Mouse (Mus musculus) liver, embryonic 16.5 days (tissue): ENCODE data around the gene Ank. TPM values are rescaled to one million over a fixed set of nuclear protein-coding genes. Genes with fewer than 3 reads are reported as not detected.

Experiments used
- ATAC-seq: fragments of 200-750 bp; cut with Nextera tagmentation; 2 replicates; pipeline ENCODE4 v1.8.0; 2017; ENCODE audit warnings: low read depth, mild to moderate bottlenecking, moderate number of reproducible peaks, moderate library complexity
- H3K27ac ChIP-seq: fragments of 300-500 bp; sonication (generic); 2 replicates; pipeline ENCODE4 v1.5.1; 2014; ENCODE audit warnings: mild to moderate bottlenecking, low read length
- H3K27me3 ChIP-seq: fragments of 300-500 bp; sonication (generic); 2 replicates; pipeline ENCODE4 v1.6.1; 2014; ENCODE audit warnings: low read depth, low read length, mixed read lengths; ENCODE audit not compliant: control insufficient read depth, insufficient read depth
- H3K36me3 ChIP-seq: fragments of 300-500 bp; sonication (generic); 2 replicates; pipeline ENCODE4 v1.6.1; 2014; ENCODE audit warnings: mild to moderate bottlenecking; ENCODE audit not compliant: control insufficient read depth, insufficient read depth
- H3K4me1 ChIP-seq: fragments of 300-500 bp; sonication (generic); 2 replicates; pipeline ENCODE4 v1.6.1; 2014; ENCODE audit warnings: low read depth, low read length, mixed read lengths; ENCODE audit not compliant: control insufficient read depth
- H3K4me2 ChIP-seq: fragments of 300-500 bp; sonication (generic); 2 replicates; pipeline ENCODE4 v1.6.1; 2014; ENCODE audit warnings: low read depth, low read length, mixed read lengths
- H3K4me3 ChIP-seq: fragments of 300-500 bp; sonication (generic); 2 replicates; pipeline ENCODE4 v1.5.1; 2014; ENCODE audit warnings: low read depth, mild to moderate bottlenecking, low read length
- H3K9ac ChIP-seq: fragments of 300-500 bp; sonication (generic); 2 replicates; pipeline ENCODE4 v1.6.1; 2014; ENCODE audit warnings: low read depth, low read length
- H3K9me3 ChIP-seq: fragments of 300-500 bp; sonication (generic); replicated peaks from 2 replicates; pipeline ENCODE4 v1.6.1; 2016; ENCODE audit warnings: low read length; ENCODE audit not compliant: control insufficient read depth
- whole genome bisulfite sequencing: fragments of 180-500 bp; shearing (Covaris S2); extraction: QIAGEN DNeasy Blood & Tissue Kit; methylation state at CpG from one replicate; pipeline ENCODE4 v1.1.7; 2014; ENCODE audit not compliant: insufficient replicate concordance; 5-methylcytosine and 5-hydroxymethylcytosine counted together
- polyA plus RNA-seq: library from polyadenylated mRNA; unstranded; fragments of >200 nt; fragmentation: Nextera tagmentation; extraction: Ambion mirVana; gene quantifications from 2 replicates; pipeline ENCODE4 v1.2.1, GENCODE M21; 2015

The Ank gene
- polyA plus RNA-seq, 1 experiment from 2014 or later, result 6.6 TPM

DNA sequence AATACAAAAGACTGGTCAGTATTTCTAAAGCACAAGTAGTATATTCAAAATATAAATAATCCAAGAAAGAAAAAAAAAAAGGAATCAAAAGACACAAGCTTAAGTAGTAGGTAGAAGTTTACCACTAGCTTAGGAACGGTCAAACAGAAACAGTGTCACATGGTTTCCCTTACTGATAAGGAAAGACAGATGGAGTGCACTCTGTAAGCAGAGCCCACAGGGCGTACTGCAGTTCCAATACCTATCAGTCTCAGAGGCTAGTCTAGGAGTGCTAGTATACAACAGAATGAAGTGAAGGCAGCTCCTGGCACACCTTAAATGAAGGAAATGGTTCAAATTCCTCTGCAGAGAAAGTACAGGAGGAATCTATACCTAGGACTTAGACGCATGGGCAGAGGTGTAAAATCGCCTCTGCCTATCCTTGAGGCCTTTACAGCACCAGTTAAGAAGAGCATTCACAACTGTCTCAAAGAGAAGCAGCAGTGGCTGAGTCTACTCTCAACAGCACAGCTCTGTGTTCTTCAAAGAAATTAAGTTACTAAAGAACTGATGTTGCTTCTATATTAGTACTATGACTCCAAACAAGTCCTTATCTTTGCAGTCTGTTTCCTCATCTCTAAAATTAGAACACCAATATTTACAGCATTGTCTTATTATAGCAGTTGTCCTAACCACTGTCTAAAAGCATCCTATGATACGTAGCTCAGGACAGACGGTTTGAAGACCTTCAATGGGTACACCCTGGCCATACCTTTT, 152.5 kb downstream of the Ank start:
- H3K9ac ChIP-seq, result no peak overlapping the region
- no peaks in the 10 kb centered on the region for H3K27me3 ChIP-seq
- peaks cover 10% of the 10 kb centered on the region for H3K36me3 ChIP-seq
- WGBS, result 30% methylated on average over 6 of the region's 6 CpGs
- peaks cover 9% of the 10 kb centered on the region for H3K4me1 ChIP-seq
- H3K27ac ChIP-seq, result peak overlapping the region; percentile 7; the same call in 1 of the 2 replicates
- H3K4me2 ChIP-seq, result no peak overlapping the region; the same call in 1 of the 2 replicates
- H3K4me3 ChIP-seq, result no peak overlapping the region
- H3K9me3 ChIP-seq, result no peaks in the 10 kb centered on the region
- ATAC-seq, result peak; percentile 84

DNA sequence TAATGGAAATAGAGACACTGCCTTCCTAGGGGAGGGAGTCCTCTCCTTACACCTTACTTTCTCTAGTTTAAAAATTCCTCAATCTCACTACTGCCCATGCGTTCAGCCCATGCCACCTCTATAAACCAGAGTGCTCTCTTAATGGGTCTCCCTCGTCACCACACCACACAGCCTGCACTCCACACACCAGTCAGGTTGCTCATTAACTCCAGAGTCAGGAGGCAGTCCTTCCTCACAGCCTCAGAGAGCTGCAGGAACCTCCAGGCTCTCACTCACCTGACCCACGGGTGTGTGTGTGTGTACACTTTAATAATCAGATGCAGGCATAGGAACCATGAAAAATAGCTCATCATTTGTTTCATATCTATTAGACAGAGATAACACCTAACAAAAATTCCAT, 153.2 kb downstream of the Ank start:
- 54% methylated on average over 3 of the region's 3 CpGs for WGBS
- H3K4me3 ChIP-seq, result no peak overlapping the region
- H3K9me3 ChIP-seq, result no peaks in the 10 kb centered on the region
- peak; percentile 73 for ATAC-seq
- H3K9ac ChIP-seq, result no peak overlapping the region
- H3K4me1 ChIP-seq, result peaks cover 14% of the 10 kb centered on the region
- H3K27me3 ChIP-seq, result no peaks in the 10 kb centered on the region
- H3K27ac ChIP-seq, result peak overlapping the region; percentile 7; the same call in 1 of the 2 replicates
- H3K4me2 ChIP-seq, result no peak overlapping the region
- H3K36me3 ChIP-seq, result peaks cover 10% of the 10 kb centered on the region

DNA sequence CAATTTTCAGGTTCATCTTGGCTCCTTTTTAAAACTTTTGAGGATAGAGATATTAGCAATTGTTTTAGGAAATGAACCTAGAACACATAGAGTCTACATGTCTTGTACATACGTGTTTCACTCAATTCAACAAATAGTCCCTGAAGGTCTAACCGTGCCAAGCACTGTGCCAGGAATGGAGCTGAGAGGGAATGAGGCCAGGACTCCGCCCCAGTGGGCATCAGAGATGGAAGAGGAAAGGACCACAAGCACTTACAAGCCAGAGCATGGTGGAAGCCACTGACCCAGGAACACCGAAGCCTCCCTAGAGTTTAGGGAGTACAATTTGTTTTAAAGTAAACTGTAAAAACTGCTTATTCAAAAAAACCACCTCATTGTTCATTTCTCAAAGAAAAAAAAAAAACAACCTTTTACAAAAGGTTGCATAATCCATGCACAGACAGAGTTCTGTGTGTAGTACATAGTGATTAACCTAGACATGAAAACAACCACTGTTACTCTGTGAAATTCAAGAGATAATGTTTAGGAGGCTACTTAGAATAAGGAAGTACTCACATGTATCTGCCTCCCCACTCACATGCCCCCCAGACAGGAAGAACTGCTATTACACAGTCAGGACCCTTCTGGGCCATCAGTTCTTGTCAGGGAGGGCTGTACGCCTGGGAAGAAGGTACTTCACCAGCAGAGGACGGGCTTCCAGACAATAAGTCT, 154.2 kb downstream of the Ank start:
- Histone ChIP-seq H3K27me3 (no peaks in the 10 kb centered on the region), H3K36me3 (peaks cover 6% of the 10 kb centered on the region), H3K27ac (no peak overlapping the region), H3K9ac (no peak overlapping the region), H3K4me1 (peaks cover 19% of the 10 kb centered on the region), H3K4me2 (no peak overlapping the region), H3K4me3 (no peak overlapping the region), H3K9me3 (no peaks in the 10 kb centered on the region)
- no peak for ATAC-seq
- 69% methylated on average over 6 of the region's 6 CpGs for WGBS

DNA sequence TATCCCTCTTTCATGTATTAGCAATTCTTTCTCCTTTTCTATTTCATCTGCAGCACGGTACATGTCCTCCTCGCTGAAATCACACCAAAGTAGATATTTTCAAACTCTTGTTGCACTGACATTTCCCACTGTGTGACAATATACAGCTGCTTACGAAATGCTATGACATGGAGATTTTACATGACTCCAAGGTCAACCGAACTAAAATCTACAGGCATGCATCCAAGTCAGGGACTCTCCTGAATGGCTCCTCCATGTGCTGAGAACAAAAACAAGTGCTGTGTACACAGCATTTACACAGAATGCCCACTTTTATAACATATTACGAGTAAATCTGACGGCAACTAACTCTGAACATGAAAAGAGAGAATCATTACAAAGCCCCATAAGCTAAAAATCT, 156.8 kb downstream of the Ank start:
- ATAC-seq, result no peak
- Histone ChIP-seq H3K27me3 (no peaks in the 10 kb centered on the region), H3K27ac (no peak overlapping the region), H3K4me1 (peaks cover 38% of the 10 kb centered on the region), H3K36me3 (peaks cover 5% of the 10 kb centered on the region), H3K9me3 (no peaks in the 10 kb centered on the region), H3K9ac (no peak overlapping the region), H3K4me2 (no peak overlapping the region), H3K4me3 (no peak overlapping the region)
- WGBS, result 77% methylated on average over 6 of the region's 6 CpGs

DNA sequence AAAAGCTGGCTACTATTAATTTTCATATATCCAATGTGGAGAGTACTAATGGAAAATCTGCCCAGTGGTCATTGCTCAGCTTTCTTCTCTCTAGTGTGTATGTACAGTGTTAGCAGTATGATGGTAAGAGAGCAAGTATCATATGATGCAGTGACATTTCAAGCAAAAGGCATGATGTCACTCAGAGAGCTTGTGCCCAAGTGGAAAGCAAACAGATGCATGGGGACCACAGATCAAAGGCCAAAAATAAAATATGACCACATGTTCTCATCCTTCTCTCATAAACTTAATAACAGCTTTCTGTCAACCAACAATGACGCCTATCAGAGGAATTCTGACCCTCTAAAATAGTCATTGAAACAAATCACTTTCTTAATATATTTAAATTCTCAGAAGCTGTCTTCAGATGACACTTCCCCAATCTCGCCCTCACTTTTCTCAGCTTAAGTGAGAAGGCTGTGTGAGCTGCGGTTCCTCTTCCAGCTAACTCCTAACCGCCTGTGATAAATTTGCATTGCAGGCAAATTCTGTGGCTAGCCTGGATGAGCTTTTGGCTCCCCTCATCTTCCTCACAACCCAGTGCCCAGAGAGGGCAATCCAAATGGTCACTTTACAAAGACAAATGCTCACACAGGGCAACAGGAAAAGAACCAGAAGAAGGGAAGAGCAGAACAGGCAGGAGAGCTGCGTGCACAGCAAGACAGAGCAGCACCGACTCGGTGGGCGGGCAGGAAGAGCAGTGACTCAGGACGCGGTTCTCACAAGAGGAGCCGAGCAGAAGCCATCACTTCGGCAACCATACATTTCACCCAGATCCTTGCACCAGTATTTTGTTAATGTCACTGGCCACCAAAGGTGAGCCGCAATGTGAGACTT, 158.8 kb downstream of the Ank start:
- H3K4me2 ChIP-seq, result peak overlapping the region; percentile 21; the same call in 1 of the 2 replicates
- peak overlapping the region; percentile 51 for H3K27ac ChIP-seq
- peaks cover 39% of the 10 kb centered on the region for H3K4me1 ChIP-seq
- ATAC-seq, result no peak
- no peaks in the 10 kb centered on the region for H3K27me3 ChIP-seq
- no peak overlapping the region for H3K4me3 ChIP-seq
- peak overlapping the region; percentile 23 for H3K9ac ChIP-seq
- H3K9me3 ChIP-seq, result no peaks in the 10 kb centered on the region
- H3K36me3 ChIP-seq, result peaks cover 5% of the 10 kb centered on the region
- WGBS, result 36% methylated on average over 13 of the region's 13 CpGs

DNA sequence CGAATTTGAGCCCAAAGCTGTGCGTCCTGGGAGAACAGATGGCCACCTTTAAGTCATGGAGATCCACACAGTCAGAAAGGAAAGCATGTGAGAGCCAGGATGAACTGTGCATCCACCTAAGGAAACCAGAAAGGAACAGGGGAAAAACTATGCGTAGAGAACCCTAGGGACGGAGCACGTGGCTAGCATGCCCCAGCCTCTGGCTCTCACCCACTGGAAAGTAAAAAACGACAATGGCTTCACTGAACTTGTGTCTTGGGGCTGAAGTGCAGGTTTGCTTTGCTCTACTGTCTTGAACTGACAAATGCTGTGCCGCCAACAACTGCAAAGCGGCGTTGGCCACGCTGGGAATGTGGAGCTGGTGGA, 159.4 kb downstream of the Ank start:
- peaks cover 5% of the 10 kb centered on the region for H3K36me3 ChIP-seq
- peaks cover 39% of the 10 kb centered on the region for H3K4me1 ChIP-seq
- peak overlapping the region; percentile 23 for H3K9ac ChIP-seq
- no peak overlapping the region for H3K4me3 ChIP-seq
- H3K4me2 ChIP-seq, result peak overlapping the region; percentile 21
- H3K27ac ChIP-seq, result peak overlapping the region; percentile 51
- ATAC-seq, result no peak
- WGBS, result 52% methylated on average over 10 of the region's 10 CpGs
- no peaks in the 10 kb centered on the region for H3K9me3 ChIP-seq
- no peaks in the 10 kb centered on the region for H3K27me3 ChIP-seq

DNA sequence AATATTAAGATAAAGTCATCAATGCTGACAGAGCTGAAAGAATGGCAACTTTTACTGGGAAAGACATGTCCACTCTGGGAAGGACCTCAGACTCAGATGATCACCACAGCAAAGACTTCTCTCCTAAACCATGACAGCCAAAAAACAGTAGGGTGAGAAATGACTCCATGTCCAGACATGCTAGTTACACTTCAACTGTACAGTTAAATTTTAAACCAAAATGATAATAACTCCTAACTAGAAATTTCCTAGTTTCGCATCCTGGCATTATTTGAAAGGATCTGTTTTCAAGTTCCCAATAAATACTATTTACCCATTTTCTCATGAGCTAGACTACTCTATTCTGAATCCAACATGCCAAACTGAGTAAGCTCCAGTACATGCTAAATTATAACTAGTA, 159.8 kb downstream of the Ank start:
- no peaks in the 10 kb centered on the region for H3K9me3 ChIP-seq
- peaks cover 5% of the 10 kb centered on the region for H3K36me3 ChIP-seq
- H3K4me1 ChIP-seq, result peaks cover 41% of the 10 kb centered on the region
- H3K4me2 ChIP-seq, result no peak overlapping the region
- H3K4me3 ChIP-seq, result no peak overlapping the region
- H3K27ac ChIP-seq, result peak overlapping the region; percentile 51
- no peak for ATAC-seq
- H3K27me3 ChIP-seq, result no peaks in the 10 kb centered on the region
- WGBS, result 61% methylated on average over 1 of the region's 1 CpGs
- H3K9ac ChIP-seq, result peak overlapping the region; percentile 23; the same call in 1 of the 2 replicates

DNA sequence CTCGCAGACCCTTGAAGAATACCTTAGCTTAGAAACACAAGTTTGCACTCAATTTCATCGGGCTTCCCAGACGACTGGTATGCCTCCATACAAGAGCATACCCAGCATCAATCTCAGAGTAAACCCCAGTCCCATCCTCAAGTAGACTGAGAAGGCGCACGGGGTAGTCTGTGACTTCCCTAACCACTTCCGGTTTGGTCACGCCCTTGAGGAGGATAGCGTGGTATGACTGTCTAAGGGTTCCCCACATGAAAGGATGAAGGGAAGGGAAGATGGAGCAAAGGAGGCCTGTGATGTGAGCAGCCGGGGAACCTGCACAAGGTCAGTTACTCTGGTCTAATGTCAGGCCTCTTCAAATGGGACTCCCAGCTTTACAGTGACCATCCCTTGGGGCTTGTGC, 161.3 kb downstream of the Ank start:
- ATAC-seq, result no peak
- H3K27ac ChIP-seq, result no peak overlapping the region
- no peak overlapping the region for H3K4me3 ChIP-seq
- no peak overlapping the region for H3K9ac ChIP-seq
- peaks cover 3% of the 10 kb centered on the region for H3K36me3 ChIP-seq
- peaks cover 41% of the 10 kb centered on the region for H3K4me1 ChIP-seq
- no peak overlapping the region for H3K4me2 ChIP-seq
- no peaks in the 10 kb centered on the region for H3K9me3 ChIP-seq
- no peaks in the 10 kb centered on the region for H3K27me3 ChIP-seq
- 55% methylated on average over 9 of the region's 9 CpGs for WGBS
